Mouse (Mus musculus) forebrain, embryonic 11.5 days (tissue): ENCODE results near the gene Rnf8. TPM values are rescaled to one million over a fixed set of nuclear protein-coding genes. Genes with fewer than 3 reads are reported as not detected.

Experiments
- ATAC-seq: fragments of 200-750 bp; cut with Nextera tagmentation; replicated peaks from 2 replicates; pipeline ENCODE4 v1.8.0; 2017; ENCODE audit warnings: moderate TSS enrichment; ENCODE audit not compliant: low FRiP score
- DNase-seq: peaks from one replicate; pipeline ENCODE4 v3.0.0-alpha.2; 2017; ENCODE audit warnings: low spot score
- H3K27ac ChIP-seq: fragments of 300-500 bp; sonication (generic); 2 replicates; pipeline ENCODE4 v1.5.1; 2014; ENCODE audit warnings: low read depth, low read length
- H3K27me3 ChIP-seq: fragments of 300-500 bp; sonication (generic); 2 replicates; pipeline ENCODE4 v1.6.1; 2014; ENCODE audit warnings: mild to moderate bottlenecking, low read length, mixed read lengths; ENCODE audit not compliant: control insufficient read depth, insufficient read depth
- H3K36me3 ChIP-seq: fragments of 300-500 bp; sonication (generic); 2 replicates; pipeline ENCODE4 v1.6.1; 2014; ENCODE audit warnings: mild to moderate bottlenecking, low read length, moderate library complexity, mixed read lengths; ENCODE audit not compliant: control insufficient read depth, insufficient read depth
- H3K4me1 ChIP-seq: fragments of 300-500 bp; sonication (generic); replicated peaks from 2 replicates; pipeline ENCODE4 v1.6.1; 2014; ENCODE audit warnings: low read length, mixed read lengths; ENCODE audit not compliant: control insufficient read depth, insufficient read depth
- H3K4me2 ChIP-seq: fragments of 300-500 bp; sonication (generic); 2 replicates; pipeline ENCODE4 v1.6.1; 2014; ENCODE audit warnings: low read depth, mild to moderate bottlenecking, low read length, moderate library complexity, mixed read lengths; ENCODE audit not compliant: severe bottlenecking
- H3K4me3 ChIP-seq: fragments of 300-500 bp; sonication (generic); 2 replicates; pipeline ENCODE4 v1.5.1; 2014; ENCODE audit warnings: low read depth, low read length
- H3K9ac ChIP-seq: fragments of 300-500 bp; sonication (generic); 2 replicates; pipeline ENCODE4 v1.6.1; 2014; ENCODE audit warnings: low read length
- H3K9me3 ChIP-seq: fragments of 300-500 bp; sonication (generic); 2 replicates; pipeline ENCODE4 v1.6.1; 2016; ENCODE audit warnings: low read length, mixed read lengths; ENCODE audit not compliant: control insufficient read depth
- WGBS: fragments of 180-500 bp; shearing (Covaris S2); extraction: QIAGEN DNeasy Blood & Tissue Kit; methylation state at CpG from one replicate; pipeline ENCODE4 v1.1.7; 2014; 5-methylcytosine and 5-hydroxymethylcytosine counted together
- polyA plus RNA-seq: library from polyadenylated mRNA; unstranded; fragments of >200 nt; fragmentation: Nextera tagmentation; extraction: Ambion mirVana; gene quantifications from 2 replicates; pipeline ENCODE4 v1.2.1, GENCODE M21; 2014

Gene Rnf8
- polyA plus RNA-seq, 1 experiment from 2014 or later, result 112 TPM

DNA sequence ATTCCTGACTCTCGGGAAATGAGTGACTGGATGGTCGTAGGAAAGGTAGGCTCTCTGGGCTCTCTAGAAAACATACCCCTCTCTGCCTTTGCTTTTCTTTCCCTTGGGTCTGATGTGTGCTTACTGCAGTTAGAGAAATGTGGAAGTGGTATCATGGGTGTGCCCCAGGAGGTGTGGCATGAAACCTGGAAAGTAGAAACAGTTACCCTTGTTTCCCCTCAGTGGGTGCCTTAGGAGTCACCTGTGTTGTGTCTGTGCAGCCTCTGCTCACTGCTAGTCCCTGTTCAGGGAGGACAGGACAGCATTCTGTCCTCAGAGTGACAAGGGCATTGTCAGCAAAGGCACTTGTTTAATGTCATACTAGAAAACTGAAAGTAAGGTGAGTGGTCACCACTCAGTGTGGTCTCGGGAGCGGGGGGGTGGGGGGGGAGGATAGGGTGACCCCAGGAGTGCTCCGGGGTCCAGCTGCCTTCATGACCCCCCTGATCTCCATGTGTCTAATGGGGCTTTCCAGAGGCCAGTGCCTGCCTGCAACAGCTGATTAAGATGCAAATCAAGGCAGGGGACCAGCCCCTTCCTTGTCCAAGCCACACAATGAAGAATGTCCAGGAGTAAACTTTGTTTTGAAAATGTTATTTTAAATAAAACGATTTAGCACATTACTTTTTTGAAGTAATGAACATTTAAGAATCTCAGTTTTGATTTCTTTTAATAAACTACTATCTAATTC is 64.6 kb downstream of the Rnf8 start:
- no peaks in the 10 kb centered on the region for H3K27me3 ChIP-seq
- H3K4me3 ChIP-seq, result no peak overlapping the region
- 86% methylated on average over 6 of the region's 6 CpGs for WGBS
- H3K4me1 ChIP-seq, result no peaks in the 10 kb centered on the region
- H3K9ac ChIP-seq, result no peak overlapping the region
- DNase-seq (no peak), ATAC-seq (no peak)
- no peak overlapping the region for H3K4me2 ChIP-seq
- peaks cover 11% of the 10 kb centered on the region for H3K36me3 ChIP-seq
- H3K9me3 ChIP-seq, result no peaks in the 10 kb centered on the region
- H3K27ac ChIP-seq, result no peak overlapping the region

DNA sequence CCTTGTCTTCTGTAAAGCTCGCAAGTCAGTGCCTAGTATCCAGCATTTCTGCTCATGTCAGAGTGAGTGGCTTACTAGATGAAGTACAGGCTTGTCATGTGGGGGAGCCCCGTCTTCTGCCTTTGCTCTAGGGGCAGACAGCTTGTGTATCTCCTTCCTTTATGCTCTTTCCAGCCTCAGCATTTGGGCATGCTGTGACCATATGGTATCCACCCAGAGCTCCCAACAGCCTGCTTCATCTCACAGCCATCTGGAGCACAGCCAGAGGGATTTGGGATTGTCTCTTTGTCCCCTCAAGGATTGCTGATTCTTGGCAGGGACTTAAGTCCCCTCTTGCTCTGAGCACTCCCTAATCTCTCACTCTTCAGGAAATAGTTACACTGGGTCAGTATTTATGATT is 65.6 kb downstream of the Rnf8 start:
- ATAC-seq, result no peak
- H3K9ac ChIP-seq, result no peak overlapping the region
- no peaks in the 10 kb centered on the region for H3K4me1 ChIP-seq
- WGBS, result 79% methylated on average over 2 of the region's 2 CpGs
- DNase-seq, result no peak
- H3K36me3 ChIP-seq, result peaks cover 2% of the 10 kb centered on the region
- H3K4me2 ChIP-seq, result no peak overlapping the region
- no peaks in the 10 kb centered on the region for H3K27me3 ChIP-seq
- no peak overlapping the region for H3K27ac ChIP-seq
- no peaks in the 10 kb centered on the region for H3K9me3 ChIP-seq
- no peak overlapping the region for H3K4me3 ChIP-seq

DNA sequence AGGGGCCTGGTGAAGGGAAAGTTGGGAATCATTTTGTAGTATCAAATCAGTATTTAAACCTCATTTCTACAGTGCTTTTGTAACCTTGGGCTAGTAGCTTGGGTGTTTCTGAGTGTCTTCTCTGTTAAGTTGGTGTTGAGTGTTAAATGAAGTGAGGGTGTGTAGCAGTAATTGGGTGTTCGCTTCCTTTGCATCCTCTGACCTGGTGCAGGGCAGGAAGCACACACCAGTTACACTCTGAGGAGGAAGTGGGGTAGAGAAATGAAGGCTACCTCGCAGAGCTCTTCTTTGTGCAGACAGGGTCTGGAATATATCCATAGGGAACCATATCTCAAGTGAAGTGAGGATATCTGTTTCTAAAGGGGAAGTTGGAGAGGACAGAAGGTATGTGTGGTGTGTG is 66.3 kb downstream of the Rnf8 start:
- Histone ChIP-seq H3K4me2 (no peak overlapping the region), H3K4me1 (no peaks in the 10 kb centered on the region), H3K27me3 (no peaks in the 10 kb centered on the region), H3K36me3 (peaks cover 2% of the 10 kb centered on the region), H3K4me3 (no peak overlapping the region), H3K9me3 (no peaks in the 10 kb centered on the region), H3K27ac (no peak overlapping the region), H3K9ac (no peak overlapping the region)
- 91% methylated on average over 2 of the region's 2 CpGs for WGBS
- ATAC-seq (no peak), DNase-seq (no peak)

DNA sequence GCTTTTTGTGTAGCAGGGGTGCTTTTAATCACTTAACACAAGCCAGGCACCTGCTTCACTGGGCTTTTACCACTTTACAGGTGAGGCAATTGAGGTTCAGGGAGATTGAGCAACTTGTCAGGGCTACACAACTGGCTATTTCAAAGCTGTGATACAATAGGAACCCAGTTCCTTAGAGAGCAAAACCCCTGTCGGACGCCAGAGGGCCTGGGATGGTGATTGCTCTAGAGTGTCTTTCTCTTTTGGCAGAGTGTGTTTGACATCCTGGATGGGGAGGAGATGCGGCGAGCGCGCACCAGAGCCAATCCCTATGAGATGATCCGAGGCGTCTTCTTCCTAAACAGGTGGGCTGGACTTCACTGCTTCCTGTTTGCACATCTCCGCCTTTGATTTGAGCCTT is 67.1 kb downstream of the Rnf8 start:
- Histone ChIP-seq H3K4me2 (no peak overlapping the region), H3K27ac (no peak overlapping the region)
- WGBS, result 92% methylated on average over 9 of the region's 9 CpGs

DNA sequence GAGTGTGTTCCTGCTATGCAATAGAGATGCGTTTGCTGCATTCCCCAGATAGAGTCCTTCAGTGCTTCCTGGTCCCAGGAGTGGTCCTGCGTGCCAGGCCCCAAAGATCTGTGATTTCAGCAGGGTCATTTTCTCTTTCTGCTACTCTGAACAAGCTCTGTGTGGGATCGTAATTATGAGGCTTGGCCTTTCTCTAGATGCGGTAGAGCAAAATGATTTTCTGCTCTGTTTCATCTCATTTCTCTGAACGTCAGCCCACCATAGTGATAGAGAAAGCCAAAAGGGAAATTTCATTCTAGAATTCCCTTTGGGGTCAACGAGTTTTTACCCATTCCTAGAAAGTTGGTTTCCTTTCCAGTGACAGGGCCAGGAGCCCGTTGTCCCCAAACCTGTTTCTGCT is 67.7 kb downstream of the Rnf8 start:
- H3K36me3 ChIP-seq, result no peaks in the 10 kb centered on the region; the same call in 1 of the 2 replicates
- WGBS, result 79% methylated on average over 7 of the region's 7 CpGs
- no peak overlapping the region for H3K4me3 ChIP-seq
- no peaks in the 10 kb centered on the region for H3K27me3 ChIP-seq
- no peaks in the 10 kb centered on the region for H3K4me1 ChIP-seq
- no peak overlapping the region for H3K4me2 ChIP-seq
- ATAC-seq, result no peak
- DNase-seq, result no peak
- no peak overlapping the region for H3K9ac ChIP-seq
- H3K9me3 ChIP-seq, result no peaks in the 10 kb centered on the region
- H3K27ac ChIP-seq, result no peak overlapping the region

More for the DNA sequence above, 67.1 kb downstream of the Rnf8 start:
- DNase-seq (no peak), ATAC-seq (no peak)
- H3K9me3 ChIP-seq, result no peaks in the 10 kb centered on the region
- H3K27me3 ChIP-seq, result no peaks in the 10 kb centered on the region
- no peaks in the 10 kb centered on the region for H3K4me1 ChIP-seq
- H3K9ac ChIP-seq, result no peak overlapping the region
- H3K4me3 ChIP-seq, result no peak overlapping the region
- peaks cover under 1% of the 10 kb centered on the region for H3K36me3 ChIP-seq

DNA sequence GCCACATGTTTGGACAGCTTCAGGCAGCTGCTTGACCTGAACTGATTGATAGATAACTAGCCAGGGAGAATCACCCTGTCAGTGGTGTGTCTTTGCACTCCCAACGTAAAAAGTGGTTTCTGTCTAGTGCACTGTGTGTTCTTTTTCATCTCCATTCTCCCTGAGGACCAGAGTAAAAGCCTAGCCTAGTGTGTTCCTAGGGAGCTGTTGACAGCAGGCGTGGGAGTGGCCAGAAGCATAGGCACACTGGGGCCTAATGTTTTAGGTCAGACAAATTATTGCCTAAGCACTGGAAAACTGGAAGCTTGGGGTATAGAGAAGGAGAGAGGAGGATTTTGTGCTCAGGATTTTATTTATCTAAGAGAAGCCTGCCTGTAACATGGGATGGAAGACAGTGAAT is 68.5 kb downstream of the Rnf8 start:
- no peaks in the 10 kb centered on the region for H3K4me1 ChIP-seq
- WGBS, result 92% methylated on average over 2 of the region's 2 CpGs
- H3K4me2 ChIP-seq, result no peak overlapping the region
- H3K27me3 ChIP-seq, result no peaks in the 10 kb centered on the region
- H3K36me3 ChIP-seq, result no peaks in the 10 kb centered on the region; the same call in 1 of the 2 replicates
- H3K9me3 ChIP-seq, result no peaks in the 10 kb centered on the region
- no peak for ATAC-seq
- H3K27ac ChIP-seq, result no peak overlapping the region
- H3K9ac ChIP-seq, result no peak overlapping the region
- no peak for DNase-seq
- no peak overlapping the region for H3K4me3 ChIP-seq

DNA sequence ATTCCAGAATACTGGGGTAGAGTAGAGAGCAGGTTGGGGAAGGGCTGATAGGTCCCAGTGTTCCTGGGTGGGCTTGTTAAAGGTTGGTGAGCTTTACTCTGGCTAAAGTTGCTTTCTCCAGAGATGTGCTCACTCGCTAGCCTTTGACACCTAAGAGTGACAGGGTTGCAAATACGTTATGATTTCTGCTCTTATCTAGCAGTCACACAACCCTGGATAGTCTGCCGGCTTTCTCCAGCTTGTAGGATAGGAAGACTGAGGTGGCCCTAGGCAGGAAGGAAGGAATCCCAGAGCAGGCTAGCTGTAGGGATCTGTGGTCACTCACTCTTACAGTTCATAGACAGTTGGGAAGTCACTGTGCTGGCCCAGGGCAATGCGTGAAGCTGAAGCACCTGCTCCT is 69.7 kb downstream of the Rnf8 start:
- Histone ChIP-seq H3K27ac (no peak overlapping the region), H3K9ac (no peak overlapping the region), H3K27me3 (no peaks in the 10 kb centered on the region), H3K4me2 (no peak overlapping the region), H3K36me3 (peaks cover 5% of the 10 kb centered on the region), H3K4me1 (no peaks in the 10 kb centered on the region), H3K9me3 (no peaks in the 10 kb centered on the region), H3K4me3 (no peak overlapping the region)
- no peak for ATAC-seq
- DNase-seq, result no peak
- WGBS, result 96% methylated on average over 4 of the region's 4 CpGs

DNA sequence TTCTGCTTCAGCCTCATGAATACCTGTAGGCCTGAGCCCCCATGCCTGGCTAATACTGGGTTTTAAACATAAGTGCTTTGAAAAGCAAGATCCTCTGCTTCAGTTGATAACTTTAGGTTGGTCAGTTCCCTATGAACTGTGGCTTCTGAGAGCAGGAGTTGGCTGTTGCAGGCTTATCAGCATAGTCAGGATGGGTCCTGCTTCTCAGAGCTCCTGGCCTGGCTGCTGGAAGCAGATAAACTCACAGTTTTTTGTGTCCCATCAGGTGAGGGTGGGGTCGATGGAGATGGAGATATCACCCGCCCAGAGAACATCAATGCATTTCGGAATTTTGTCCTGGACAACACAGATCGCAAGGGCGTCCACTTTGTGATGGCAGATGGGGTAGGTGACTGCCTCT is 72.2 kb downstream of the Rnf8 start:
- Histone ChIP-seq H3K4me3 (no peak overlapping the region), H3K27me3 (no peaks in the 10 kb centered on the region), H3K36me3 (peaks cover 8% of the 10 kb centered on the region), H3K4me2 (no peak overlapping the region), H3K4me1 (no peaks in the 10 kb centered on the region), H3K27ac (no peak overlapping the region), H3K9ac (no peak overlapping the region), H3K9me3 (no peaks in the 10 kb centered on the region)
- DNase-seq (no peak), ATAC-seq (no peak)
- WGBS, result 96% methylated on average over 5 of the region's 5 CpGs

DNA sequence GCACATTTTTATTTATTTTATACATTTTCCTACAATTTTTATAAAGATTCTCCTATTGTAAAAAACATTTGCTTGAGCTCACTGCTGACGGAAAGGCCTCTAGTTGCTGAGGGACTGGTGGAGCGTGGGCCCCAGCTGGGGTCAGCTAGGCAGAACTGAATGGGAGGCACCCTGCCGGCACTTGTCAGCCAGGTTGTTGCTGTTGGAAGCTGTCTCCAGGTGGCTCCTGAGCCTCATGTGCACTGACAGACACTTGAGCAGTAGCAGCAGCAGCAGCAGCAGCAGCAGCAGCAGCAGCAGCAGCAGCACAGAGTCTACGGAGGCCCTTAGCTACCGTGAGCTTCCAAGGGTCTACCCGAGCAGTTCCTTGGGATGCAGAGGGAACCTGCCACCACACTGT is 72.8 kb downstream of the Rnf8 start:
- Histone ChIP-seq H3K4me2 (no peak overlapping the region), H3K27ac (no peak overlapping the region), H3K9ac (no peak overlapping the region), H3K9me3 (no peaks in the 10 kb centered on the region), H3K4me3 (no peak overlapping the region), H3K27me3 (no peaks in the 10 kb centered on the region), H3K4me1 (no peaks in the 10 kb centered on the region), H3K36me3 (peaks cover 8% of the 10 kb centered on the region)
- no peak for ATAC-seq
- no peak for DNase-seq
- WGBS, result 85% methylated on average over 6 of the region's 6 CpGs
